Mouse (Mus musculus): ENCODE data around the gene Selenbp2. TPM values are rescaled to one million over a fixed set of nuclear protein-coding genes. Genes with fewer than 3 reads are reported as not detected.
"Not testable (repeated sequence)": the region's sequence is repeated elsewhere in the genome, so short reads cannot be mapped to it uniquely, and the experiment has no call there.

The Selenbp2 gene
- 10.7 and 42.5 TPM in 2 replicates for total RNA-seq (2014; rRNA removed; ENCODE audit: low replicate concordance)
- 3.7 and 4.6 TPM in 2 replicates for polyA plus RNA-seq (2015; fragmentation: Nextera tagmentation; extraction: Ambion mirVana)

DNA sequence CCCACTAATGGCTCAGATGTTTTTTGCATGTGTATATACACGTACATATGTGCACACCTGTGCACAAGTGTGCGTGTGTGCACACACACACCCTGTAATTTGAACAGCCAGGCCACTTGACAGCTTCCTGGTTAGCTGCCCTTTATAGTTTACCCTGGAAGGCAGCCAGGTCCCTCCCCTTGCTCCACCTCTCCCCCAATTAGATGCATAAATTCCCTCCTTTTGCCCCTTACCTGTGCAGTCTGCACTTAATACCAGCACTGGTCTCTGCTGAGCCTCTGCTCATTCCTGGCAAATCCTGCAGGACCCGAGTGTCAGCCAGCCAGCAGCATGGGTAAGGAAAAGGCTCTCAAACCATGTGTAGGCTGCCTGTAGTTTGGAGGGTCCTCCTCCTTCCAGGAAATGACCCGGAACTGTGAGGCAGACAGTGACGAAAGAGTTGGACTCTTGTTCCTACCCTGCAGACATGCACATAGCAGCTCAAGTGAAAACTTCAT, at the start of gene Selenbp2:
TSS of gene Selenbp2 (plus strand) at position 228 of the 497 bp plus-strand sequence.
- ATAC-seq (ENCODE audit: insufficient read depth, low read depth) = no peak
- 41% methylated on average over 5 of the region's 5 CpGs for WGBS
- no peak for DNase-seq (ENCODE audit: low spot score)
- H3K36me3 ChIP-seq (replicated peaks; ENCODE audit: control insufficient read depth, insufficient read depth, low read length) = no peaks in the 10 kb centered on the region
- H3K9me3 ChIP-seq (replicated peaks; ENCODE audit: control insufficient read depth, low read length) = no peaks in the 10 kb centered on the region
- H3K27ac ChIP-seq (ENCODE audit: low read depth) = no peak within 1 kb of the TSS
- no peak within 1 kb of the TSS for H3K9ac ChIP-seq (replicated peaks; ENCODE audit: low read depth, low read length)
- TF ChIP-seq EP300 (IDR thresholded peaks at IDR 0.05; ENCODE audit: low read depth) = no peak
- TF ChIP-seq CTCF (IDR thresholded peaks at IDR 0.05; ENCODE audit: low read depth) = no peak
- no peaks in the 10 kb centered on the region for H3K27me3 ChIP-seq (ENCODE audit: control insufficient read depth, insufficient read depth, low read length)
- H3K4me3 ChIP-seq (ENCODE audit: low read depth, low read length) = no peak within 1 kb of the TSS
- no peaks in the 10 kb centered on the region for H3K4me1 ChIP-seq (ENCODE audit: control insufficient read depth, insufficient read depth)
- no peak within 1 kb of the TSS for H3K4me2 ChIP-seq (ENCODE audit: low read depth, low read length)

DNA sequence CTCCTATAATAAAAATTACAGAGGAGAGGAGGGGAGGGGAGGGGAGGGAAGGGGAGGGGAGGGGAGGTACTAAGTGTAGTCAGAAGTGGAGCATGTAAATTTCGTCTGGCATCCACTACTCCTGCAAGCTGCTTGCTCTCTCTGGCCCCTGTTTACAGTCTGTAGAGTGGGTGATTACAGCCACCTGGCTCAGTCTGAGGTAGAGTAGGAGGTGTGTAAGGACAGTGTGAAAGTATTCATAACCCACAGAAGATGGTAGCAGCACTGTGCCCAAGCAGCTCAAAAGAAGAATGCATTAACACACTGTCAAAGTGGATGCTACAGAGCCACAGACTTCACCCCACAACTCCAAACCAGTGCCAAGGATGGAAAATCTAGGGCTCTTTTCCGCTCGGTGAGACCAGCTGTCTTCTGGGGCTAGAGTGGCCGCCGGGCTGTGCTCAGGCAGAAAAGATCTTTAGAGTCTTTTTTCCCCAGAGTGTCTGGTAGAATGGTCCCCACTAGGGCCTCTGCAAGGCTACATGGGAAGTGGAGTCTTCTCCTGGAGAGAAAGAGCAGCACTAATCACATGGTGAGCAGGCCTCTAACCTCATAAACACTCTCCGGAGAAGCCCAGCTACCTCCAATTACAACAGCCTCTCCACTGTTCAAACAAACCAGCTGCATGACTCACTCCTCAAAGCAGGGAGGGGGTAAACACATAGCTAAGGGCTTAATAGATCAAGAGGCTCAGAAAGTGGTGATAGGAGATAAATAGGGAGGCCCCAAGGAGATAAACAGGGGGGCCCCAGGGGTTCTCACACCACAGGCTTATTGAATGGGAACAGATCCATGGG, 44.4 kb upstream of the Selenbp2 start:
- 25% methylated on average over 6 of the region's 6 CpGs for WGBS
- Histone ChIP-seq H3K4me3 (ENCODE audit: low read depth, low read length) (no peak overlapping the region), H3K9ac (replicated peaks; ENCODE audit: low read depth, low read length) (no peak overlapping the region), H3K9me3 (replicated peaks; ENCODE audit: control insufficient read depth, low read length) (no peaks in the 10 kb centered on the region), H3K4me1 (ENCODE audit: control insufficient read depth, insufficient read depth) (peaks cover 5% of the 10 kb centered on the region; the same call in 1 of the 2 replicates), H3K27me3 (ENCODE audit: control insufficient read depth, insufficient read depth, low read length) (no peaks in the 10 kb centered on the region), H3K27ac (ENCODE audit: low read depth) (no peak overlapping the region), H3K4me2 (ENCODE audit: low read depth, low read length) (no peak overlapping the region), H3K36me3 (replicated peaks; ENCODE audit: control insufficient read depth, insufficient read depth, low read length) (no peaks in the 10 kb centered on the region)
- no peak for TF ChIP-seq CTCF (IDR thresholded peaks at IDR 0.05; ENCODE audit: low read depth)
- no peak for TF ChIP-seq EP300 (IDR thresholded peaks at IDR 0.05; ENCODE audit: low read depth)
- ATAC-seq (ENCODE audit: insufficient read depth, low read depth) (peak; percentile 60), DNase-seq (ENCODE audit: low spot score) (peak; percentile 50)

DNA sequence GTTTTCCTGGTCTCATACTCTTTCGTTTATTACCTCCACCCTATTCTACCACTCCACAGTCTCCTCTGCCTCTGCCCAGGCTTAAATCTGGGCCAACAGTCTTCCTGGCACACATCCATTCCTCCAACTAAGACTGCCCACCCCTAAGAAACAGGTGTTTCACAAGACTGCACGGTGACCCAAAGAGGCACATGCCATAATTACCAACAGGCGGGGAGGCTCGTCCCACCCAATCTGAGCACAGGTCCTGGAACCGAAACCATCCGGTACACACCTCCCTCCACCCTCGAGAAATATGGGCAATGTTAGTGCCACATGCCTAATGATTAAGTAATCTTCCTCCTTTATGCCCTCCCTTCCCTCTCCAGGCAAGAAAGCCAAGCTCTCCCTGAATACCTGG, 42.9 kb upstream of the Selenbp2 start:
- Histone ChIP-seq H3K27ac (ENCODE audit: low read depth) (no peak overlapping the region), H3K27me3 (ENCODE audit: control insufficient read depth, insufficient read depth, low read length) (no peaks in the 10 kb centered on the region), H3K4me3 (ENCODE audit: low read depth, low read length) (no peak overlapping the region), H3K4me1 (ENCODE audit: control insufficient read depth, insufficient read depth) (peaks cover 5% of the 10 kb centered on the region; the same call in 1 of the 2 replicates), H3K9ac (replicated peaks; ENCODE audit: low read depth, low read length) (no peak overlapping the region), H3K9me3 (replicated peaks; ENCODE audit: control insufficient read depth, low read length) (no peaks in the 10 kb centered on the region), H3K4me2 (ENCODE audit: low read depth, low read length) (no peak overlapping the region), H3K36me3 (replicated peaks; ENCODE audit: control insufficient read depth, insufficient read depth, low read length) (no peaks in the 10 kb centered on the region)
- 74% methylated on average over 7 of the region's 7 CpGs for WGBS
- ATAC-seq (ENCODE audit: insufficient read depth, low read depth) (no peak), DNase-seq (ENCODE audit: low spot score) (no peak)
- TF ChIP-seq CTCF (IDR thresholded peaks at IDR 0.05; ENCODE audit: low read depth) (no peak), EP300 (IDR thresholded peaks at IDR 0.05; ENCODE audit: low read depth) (no peak)

DNA sequence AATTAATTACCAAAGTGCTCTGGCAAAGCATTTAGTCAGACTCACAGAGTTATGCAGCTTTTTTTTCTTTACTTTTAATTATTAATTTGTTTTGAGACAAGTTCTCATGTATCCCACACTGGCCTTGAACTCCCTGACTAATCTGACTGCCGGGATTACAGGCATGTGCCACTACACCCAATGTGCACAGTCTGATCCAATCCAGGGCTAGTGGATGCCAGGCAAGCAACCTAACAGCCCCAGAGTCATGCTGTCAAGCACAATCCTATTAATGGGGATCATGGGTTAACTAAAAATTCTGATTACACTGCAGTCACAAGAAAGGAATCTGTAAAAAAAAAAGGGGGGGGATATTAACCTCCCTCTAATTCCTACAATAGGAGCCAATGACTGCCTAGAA, 39.4 kb upstream of the Selenbp2 start:
- not testable (repeated sequence) for H3K4me1 ChIP-seq (ENCODE audit: control insufficient read depth, insufficient read depth); H3K9me3 ChIP-seq (replicated peaks; ENCODE audit: control insufficient read depth, low read length); H3K27ac ChIP-seq (ENCODE audit: low read depth); H3K36me3 ChIP-seq (replicated peaks; ENCODE audit: control insufficient read depth, insufficient read depth, low read length); H3K4me3 ChIP-seq (ENCODE audit: low read depth, low read length); H3K27me3 ChIP-seq (ENCODE audit: control insufficient read depth, insufficient read depth, low read length); H3K9ac ChIP-seq (replicated peaks; ENCODE audit: low read depth, low read length); ATAC-seq (ENCODE audit: insufficient read depth, low read depth); DNase-seq (ENCODE audit: low spot score); H3K4me2 ChIP-seq (ENCODE audit: low read depth, low read length)
- 62% methylated on average over 1 of the region's 1 CpGs for WGBS

DNA sequence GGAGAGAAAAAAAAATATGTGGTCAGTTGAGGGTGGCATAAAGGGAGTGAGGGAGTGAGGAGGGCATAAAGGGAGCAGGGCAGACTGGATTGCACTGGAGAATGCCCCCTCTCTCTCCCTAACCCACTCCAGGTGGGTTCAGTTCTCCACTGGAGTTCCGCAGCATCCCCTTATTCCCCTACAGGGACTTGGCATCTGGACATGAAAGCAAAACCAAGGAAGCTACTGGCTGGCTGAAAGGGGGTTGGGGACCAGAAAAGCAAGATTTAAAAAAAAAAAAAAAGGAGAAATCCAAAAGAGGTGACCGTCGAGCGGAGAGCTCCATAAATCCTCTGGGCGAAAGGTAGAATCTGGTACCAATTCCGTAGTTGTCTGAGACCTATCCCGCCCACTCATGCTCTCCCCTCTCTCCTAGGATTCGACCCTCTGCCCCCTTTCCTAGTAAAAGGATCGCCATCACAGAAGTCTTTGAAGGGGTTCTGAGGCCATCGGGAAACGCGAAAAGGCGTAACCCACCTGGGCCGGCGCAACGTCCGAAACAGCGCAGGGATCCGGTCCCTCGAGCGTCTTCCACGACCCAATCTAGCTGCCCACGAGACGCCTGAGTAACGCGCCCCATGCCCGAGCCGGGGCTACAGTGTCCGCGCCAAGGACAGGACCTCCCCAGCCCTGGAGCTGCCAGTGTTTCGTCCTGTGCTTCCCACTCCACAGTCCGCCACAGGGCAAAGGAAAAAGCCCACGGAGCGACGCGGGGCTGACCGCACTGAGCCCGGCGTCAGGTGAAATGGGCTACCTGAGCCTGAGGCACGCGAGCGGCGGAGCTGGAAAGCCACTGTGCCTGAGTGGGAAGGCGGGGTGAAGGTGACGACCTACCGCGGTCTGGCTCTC, 35.3 kb upstream of the Selenbp2 start:
- not testable (repeated sequence) for H3K9me3 ChIP-seq (replicated peaks; ENCODE audit: control insufficient read depth, low read length); H3K27me3 ChIP-seq (ENCODE audit: control insufficient read depth, insufficient read depth, low read length); H3K36me3 ChIP-seq (replicated peaks; ENCODE audit: control insufficient read depth, insufficient read depth, low read length); H3K4me1 ChIP-seq (ENCODE audit: control insufficient read depth, insufficient read depth); H3K27ac ChIP-seq (ENCODE audit: low read depth); DNase-seq (ENCODE audit: low spot score)
- Histone ChIP-seq H3K4me2 (ENCODE audit: low read depth, low read length) (peak overlapping the region; percentile 65), H3K9ac (replicated peaks; ENCODE audit: low read depth, low read length) (0 out of 2 replicates have a peak overlapping the region, but pooled peaks have one; percentile 30), H3K4me3 (ENCODE audit: low read depth, low read length) (peak overlapping the region; percentile 43)
- WGBS = 5% methylated on average over 19 of the region's 47 CpGs
- peak; percentile 33 for ATAC-seq (ENCODE audit: insufficient read depth, low read depth)

DNA sequence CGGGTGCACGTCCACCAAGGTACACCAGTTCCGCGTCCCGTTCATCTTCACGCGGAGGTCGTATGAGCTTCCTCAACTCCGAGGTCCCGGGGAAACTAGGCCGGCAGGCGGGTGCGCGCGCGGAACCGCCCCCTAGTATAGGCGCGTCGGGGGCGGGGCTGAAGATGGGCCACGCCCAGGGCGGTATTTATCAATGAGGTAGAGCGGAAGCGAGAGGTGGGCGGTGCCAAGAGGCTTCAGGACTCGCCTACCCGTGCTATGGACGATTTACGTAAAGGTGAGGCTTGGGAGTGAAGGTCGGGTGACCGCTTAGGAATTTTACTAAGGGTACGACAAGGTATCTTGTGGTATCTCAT, 34.6 kb upstream of the Selenbp2 start, which contains the start of gene Tuft1:
TSS of gene Tuft1 (minus strand) at position 133 of the 356 bp plus-strand sequence.
- not testable (repeated sequence) for H3K4me1 ChIP-seq (ENCODE audit: control insufficient read depth, insufficient read depth); DNase-seq (ENCODE audit: low spot score); H3K9me3 ChIP-seq (replicated peaks; ENCODE audit: control insufficient read depth, low read length); H3K27ac ChIP-seq (ENCODE audit: low read depth); H3K36me3 ChIP-seq (replicated peaks; ENCODE audit: control insufficient read depth, insufficient read depth, low read length); H3K27me3 ChIP-seq (ENCODE audit: control insufficient read depth, insufficient read depth, low read length)
- Histone ChIP-seq H3K9ac (replicated peaks; ENCODE audit: low read depth, low read length) (0 out of 2 replicates have a peak within 1 kb of the TSS, but pooled peaks have one; percentile 30), H3K4me3 (ENCODE audit: low read depth, low read length) (peak within 1 kb of the TSS; percentile 43), H3K4me2 (ENCODE audit: low read depth, low read length) (peak within 1 kb of the TSS; percentile 65)
- WGBS = 0% methylated on average over 18 of the region's 33 CpGs
- ATAC-seq (ENCODE audit: insufficient read depth, low read depth) = peak; percentile 93

DNA sequence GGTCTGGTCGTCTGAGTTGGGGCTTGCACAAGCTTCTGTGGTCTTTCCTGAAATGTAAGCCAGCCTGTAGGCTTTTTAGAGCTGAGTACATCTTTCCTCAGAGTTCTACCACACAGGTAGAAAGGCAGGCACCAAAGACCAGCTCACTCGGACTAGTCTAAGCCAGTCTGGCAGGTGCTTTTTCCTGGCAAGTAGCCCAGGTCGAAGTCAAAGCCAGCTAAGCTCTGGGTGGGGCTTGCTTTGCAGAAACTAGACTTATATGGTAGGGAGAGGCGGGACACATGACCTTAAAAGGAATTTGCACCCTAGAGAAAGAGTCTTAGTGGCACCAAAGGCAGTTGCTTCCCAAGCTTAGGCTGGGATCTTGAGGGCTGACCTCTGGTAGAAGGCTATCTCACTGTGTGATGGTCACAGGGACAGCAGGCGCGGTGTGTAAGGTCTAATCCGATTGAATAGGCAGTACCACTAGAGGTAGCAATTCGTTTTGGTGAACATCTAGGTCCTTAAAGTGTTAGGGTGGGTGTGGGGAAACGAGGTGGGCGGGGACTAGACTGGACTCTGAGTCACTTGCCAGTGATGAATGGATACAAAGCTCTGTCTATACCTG, 34.1 kb upstream of the Selenbp2 start:
- DNase-seq (ENCODE audit: low spot score) (peak; percentile 53), ATAC-seq (ENCODE audit: insufficient read depth, low read depth) (peak; percentile 79)
- H3K9me3 ChIP-seq (replicated peaks; ENCODE audit: control insufficient read depth, low read length); H3K9ac ChIP-seq (replicated peaks; ENCODE audit: low read depth, low read length); H3K27ac ChIP-seq (ENCODE audit: low read depth); H3K4me3 ChIP-seq (ENCODE audit: low read depth, low read length); H3K27me3 ChIP-seq (ENCODE audit: control insufficient read depth, insufficient read depth, low read length); H3K4me1 ChIP-seq (ENCODE audit: control insufficient read depth, insufficient read depth); H3K36me3 ChIP-seq (replicated peaks; ENCODE audit: control insufficient read depth, insufficient read depth, low read length): not testable (repeated sequence)
- WGBS = 28% methylated on average over 8 of the region's 10 CpGs
- peak overlapping the region; percentile 41 for H3K4me2 ChIP-seq (ENCODE audit: low read depth, low read length)

Measured in heart, postnatal 0 days (tissue).